Mouse (Mus musculus) mesoderm, embryonic 11.5 days (tissue): Measurements from ENCODE around the gene Tmcc1.
A peak's percentile ranks its signal among the peaks of the same experiment; 100 is the strongest.
"Not testable (repeated sequence)": the region's sequence is repeated elsewhere in the genome, so short reads cannot be mapped to it uniquely, and the experiment has no call there.

Experiments used
- DNase-seq: peaks from one replicate; pipeline ENCODE4 v3.0.0-alpha.2; 2012; ENCODE audit warnings: low read depth, low spot score

The Tmcc1 gene

DNA sequence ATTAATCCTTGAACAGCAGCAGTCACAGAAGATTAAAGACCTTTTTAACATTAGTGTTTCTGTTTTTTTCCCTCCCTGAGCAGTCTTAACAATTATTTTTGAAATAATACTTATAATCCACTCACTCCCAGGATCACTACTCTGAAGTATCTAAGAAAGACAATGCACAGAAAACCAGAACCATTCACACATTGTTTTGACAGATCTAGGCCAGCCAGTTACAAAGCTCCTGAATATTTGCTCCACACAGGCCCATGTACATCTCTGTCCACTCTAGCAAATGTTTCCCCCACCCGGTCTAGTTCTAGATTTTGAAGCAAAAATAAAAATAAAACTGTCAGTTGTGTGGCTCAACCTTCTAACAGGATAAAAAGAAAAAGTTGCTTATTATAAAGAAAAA, 45.9 kb downstream of the Tmcc1 start:
- no peak for DNase-seq

DNA sequence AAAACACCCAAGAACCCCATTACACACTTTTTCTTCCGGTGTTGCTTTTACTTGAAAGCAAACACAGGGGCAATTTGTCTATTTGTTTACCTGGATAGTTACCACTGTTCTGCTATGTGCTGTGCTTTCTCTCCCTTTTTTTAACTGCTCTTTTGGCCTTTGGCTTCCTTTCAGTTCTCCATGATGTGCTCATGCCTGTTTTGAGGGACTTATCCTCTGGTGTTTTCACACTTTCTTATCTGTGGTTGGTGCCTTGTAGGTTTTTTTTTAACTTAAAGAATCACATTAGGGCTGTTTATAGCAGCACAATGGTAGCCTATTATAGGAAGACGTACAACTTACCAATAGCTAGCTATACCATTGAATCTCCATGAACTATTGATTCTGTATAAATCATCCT, 51.6 kb downstream of the Tmcc1 start:
- no peak for DNase-seq

DNA sequence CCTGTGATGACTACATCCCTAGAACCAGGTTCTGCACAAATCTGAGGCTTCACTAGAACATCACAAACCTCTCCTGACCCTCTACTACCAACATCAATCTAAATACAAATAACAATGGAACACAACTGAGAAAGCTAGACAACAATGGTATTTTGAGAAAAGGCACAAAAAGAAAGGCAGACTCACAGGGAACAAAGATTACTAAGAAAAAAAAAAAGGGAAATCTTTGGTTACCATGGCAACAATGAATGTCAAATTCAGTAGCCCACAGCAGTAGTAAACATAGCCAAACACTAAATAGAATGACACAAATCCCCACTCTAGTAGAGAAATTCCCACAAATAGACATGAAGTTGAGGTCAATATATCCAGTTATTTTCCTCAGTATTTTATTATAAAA, 52.5 kb downstream of the Tmcc1 start:
- DNase-seq: no peak

DNA sequence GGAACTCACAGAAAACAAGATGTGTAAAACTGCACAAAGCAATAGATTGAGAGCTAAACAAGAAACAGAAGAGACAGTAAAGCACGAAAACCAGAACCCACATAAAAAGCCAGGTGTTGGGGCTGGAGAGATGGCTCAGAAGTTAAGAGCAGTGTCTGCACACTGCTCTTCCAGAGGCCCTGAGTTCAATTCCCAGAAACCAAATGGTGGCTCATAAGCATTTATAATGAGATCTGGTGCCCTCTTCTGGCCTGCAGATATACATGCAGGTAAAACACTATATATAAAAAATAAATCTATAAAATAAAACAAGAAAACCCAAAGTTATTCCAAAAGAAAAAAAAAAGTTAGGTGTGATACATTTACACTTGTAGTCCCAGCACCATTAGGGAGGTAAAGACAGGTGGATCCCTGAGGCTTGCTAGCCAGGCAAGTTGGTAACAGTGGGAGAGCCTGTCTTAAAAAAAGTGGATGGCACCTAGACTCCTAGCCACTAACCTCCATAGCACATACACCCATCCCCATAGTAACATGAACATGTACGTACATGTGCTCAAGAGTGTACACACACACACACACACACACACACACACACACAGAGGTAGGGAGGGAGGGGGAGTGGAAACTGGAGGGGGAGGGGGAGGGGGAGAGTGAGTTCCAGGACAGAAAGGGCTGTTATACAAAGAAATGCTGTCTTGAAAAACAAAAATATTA, 54.0 kb downstream of the Tmcc1 start:
- no peak for DNase-seq

DNA sequence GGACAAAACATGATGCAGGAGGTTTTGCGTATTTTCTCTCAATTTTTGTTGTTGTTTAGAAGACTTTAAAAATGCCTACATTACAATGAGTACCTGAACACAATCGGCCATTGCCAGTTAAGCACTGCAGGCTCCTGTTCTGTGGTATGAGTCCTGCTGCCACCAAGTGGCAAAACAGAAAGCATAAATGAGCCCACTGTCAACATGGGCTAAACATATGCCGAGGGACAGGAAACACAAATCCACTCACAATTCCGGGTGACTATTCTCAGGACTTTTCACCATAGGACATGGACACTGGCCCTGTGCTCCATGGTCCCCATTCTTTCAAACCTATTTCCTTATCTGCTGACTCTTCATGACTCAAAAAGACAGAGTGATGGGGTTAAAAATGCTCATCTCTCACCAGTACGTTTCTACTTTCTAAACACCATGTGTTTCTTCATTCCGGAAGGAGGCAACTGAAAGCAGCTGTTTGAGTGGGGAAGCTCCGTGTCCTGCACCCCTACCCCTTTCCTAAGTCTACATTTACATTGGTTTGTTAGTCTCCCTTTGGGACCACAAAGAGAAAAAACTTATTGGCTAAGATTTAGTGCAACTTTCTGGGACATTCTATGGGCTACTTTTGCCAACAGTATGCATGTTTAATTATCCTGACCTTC, 57.2 kb downstream of the Tmcc1 start:
- DNase-seq: no peak

DNA sequence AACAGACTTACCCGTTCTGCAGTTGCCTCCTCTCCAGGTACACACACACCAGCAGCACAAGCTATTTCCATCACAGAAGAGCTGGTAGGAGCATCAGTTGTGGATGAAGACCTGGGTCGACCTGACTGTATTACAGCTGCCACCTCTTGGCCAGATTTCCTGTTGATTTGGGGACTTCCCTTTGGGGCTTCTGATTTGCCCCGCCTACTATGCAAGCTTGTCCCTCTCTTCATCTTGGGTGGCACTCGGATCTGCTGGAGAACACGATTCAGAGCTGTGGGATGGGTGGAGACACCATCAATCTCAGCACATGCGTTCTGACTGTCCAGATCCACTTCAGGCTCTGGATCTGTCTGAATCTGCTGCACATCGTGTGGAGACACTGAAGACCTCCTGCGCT, 59.5 kb downstream of the Tmcc1 start:
- no peak for DNase-seq

DNA sequence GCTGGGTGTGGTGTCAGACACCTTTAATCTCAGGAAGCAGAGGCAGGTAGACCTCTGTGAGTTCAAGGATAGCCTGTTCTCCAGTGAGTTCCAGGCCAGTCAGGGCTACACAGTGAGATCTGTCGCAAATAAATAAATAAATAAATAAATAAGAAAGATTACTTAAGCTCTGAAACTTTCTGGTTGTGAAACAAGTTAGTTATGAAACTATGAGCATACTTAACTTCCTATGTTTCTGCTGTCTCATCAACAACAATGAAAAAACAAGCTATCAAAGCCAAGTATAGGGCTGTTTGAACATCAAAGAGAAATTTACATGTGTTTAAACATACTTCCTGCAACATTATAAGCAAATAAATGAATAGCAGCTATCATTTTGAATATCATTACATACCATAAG, 61.5 kb downstream of the Tmcc1 start:
- no peak for DNase-seq

DNA sequence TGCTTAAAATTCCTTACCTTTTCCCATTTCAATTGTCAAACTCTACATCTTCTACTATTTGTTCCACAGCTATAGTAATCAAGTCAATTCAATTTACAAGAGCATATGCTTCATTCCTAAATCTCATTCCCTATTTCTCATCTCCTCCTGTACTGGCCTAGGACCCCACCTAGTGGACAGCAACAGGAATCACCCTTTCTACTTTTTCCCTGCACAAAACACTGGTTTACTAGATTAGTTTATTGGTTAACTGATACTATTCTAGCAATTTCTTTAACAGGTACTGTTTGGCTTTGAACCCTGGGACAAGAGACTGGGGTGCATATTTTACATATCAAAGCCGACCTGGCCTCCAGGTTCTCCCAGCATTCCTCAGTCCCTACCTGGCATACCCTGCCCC, 64.6 kb downstream of the Tmcc1 start:
- DNase-seq: no peak

DNA sequence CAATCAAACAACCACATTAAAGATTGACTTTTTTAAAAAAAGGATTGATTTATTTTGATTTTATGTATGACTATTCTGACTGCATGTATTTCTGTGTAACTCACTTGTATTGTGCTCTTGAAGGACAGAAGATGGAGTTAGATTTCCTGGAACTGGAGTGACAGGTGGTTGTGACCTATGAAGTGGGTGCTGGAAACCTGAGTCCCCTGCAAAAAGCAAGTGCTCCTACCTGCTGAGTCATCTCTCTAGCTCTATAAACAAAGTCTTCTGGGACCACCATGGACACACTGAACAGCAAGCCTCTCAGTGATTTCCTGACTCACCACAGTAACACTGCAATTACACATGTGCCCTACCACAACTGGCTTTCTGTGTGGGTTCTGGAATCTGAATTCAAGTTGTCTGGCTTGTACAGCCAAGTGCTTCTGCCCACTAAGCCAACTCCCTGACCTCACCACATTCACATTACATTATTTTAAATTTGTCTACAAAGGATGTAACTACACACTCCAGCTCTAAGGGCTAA, 65.3 kb downstream of the Tmcc1 start:
- DNase-seq: no peak

DNA sequence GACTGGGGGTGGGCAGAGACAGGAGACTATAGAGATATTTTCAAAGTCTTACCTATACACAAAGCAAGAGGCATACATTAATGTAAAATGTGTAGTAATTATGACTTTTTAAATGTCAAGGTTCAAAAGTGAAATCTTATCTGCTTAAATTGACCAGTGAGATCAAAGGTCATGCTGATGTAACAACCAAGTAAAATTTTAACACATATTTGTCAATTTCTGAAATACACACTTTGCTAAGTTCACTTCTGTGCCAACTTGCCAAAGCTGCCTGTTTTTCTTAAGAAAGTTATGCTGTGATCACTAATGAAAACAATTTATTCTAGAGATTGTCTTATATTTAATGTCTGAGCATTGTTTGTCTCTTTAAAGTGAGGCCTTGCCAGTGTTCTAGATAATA, 66.7 kb downstream of the Tmcc1 start:
- no peak for DNase-seq

DNA sequence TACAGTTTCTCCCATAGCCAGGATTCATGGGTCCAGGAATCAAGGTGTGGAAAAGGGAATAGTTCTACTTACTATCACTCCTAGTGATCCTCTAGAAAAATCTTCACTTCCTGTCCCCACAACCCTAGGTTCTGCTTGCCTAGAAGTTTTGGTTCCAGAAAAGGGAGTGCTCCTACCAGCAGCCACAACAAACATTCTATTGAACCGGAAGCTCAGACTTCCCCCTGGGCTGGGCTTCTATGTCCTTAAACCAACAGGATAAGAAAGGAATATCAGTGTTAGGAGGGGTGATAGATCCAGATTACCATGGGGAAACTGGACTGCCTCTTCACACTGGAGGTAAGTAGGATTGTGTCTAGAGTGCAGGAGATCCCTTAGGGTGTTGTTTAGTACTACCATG, 70.4 kb downstream of the Tmcc1 start:
- DNase-seq: no peak

DNA sequence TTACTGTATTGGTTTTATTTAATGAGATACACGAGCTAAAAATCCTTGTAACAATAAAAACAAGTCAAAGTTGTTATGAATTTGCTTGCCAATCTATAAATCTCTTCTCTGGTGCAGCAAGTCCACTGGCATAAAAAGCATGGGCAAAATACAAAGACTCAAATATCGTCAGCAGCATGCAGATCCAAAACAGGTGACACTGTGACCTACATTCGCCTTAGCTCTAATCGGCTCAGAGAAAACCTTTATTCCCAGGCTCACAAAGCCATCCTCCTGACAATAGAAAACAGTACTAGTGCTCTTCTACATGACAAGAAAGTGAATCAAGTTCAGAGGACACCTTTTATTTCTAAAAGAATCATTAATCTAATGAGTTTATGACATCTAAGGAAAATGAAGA, 73.6 kb downstream of the Tmcc1 start:
- DNase-seq: no peak

DNA sequence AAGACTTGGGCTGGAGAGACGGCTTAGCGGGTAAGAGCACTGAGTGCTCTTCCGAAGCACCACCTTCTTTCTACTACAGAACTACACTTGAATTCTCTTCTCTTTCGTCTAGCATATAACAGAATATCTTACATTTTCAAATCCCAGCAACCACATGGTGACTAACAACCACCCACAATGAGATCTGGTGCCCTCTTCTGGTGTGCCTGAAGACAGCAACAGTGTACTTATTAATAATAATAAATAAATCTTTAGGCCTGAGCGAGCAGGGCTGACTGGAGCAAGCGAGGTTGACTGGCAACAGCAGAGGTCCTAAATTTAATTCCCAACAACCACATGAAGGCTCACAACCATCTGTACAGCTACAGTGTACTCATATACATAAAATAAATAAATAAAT, 76.7 kb downstream of the Tmcc1 start:
- not testable (repeated sequence) for DNase-seq

DNA sequence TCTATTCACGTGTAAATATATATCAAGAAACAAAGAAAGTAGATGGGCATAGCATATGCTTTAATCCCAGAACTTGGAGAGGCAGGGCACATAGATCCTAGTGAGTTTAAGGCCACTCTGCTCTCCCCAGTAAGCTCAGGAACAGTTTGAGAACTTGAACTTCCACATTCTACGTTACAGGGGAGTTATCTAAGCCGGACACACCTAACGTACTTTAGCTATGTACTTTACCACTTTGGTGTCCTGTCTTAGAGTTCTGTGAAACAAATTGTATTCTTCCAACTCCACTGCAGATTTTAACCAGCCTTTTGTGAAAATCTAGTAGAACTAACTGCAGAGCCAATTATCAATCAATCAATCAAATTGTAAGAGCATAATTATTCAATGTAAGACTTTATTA, 82.7 kb downstream of the Tmcc1 start:
- no peak for DNase-seq

DNA sequence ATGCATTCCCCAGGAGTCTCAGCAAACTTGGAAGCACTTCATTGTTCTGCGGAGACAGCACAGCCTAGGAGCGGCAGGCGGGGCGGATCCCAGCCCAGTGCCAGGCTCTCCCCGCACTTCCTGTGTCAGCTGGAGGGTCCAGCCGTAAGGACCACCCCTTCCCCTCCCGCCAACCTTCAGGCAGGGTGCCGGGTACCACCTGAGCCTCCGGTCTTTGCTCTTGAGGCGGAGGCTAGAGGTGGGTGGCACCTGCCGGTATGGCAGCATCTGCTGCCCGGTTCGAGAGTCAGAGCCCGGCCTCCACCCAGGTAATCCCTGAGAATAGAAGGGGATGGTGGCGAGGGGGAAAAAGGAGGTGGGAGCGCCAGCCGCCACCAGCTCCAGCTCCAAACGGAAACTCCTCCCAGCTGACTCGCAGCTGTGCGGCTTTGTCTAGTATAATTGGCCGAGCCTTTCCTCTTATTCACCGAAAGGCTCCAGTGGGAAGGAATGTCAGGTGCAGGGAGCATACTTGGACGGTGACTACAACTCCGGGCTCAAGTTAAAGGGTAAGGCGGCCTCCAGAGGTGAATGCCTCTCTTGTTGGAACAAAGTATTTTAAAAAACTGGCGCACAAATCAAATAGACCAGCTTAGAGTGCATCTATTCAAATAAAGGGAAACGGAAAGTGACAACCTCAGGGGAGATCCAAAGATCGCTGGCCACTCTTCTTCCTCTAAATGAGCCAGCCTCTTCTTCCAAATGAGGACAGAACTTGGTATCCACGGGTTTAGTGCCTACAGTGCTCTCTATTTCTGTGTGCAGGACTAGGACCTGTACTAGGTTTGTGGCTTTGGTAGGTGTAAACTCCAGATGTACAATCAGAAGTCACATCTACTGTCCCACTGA, 85.6 kb downstream of the Tmcc1 start:
- peak; percentile 71 for DNase-seq

DNA sequence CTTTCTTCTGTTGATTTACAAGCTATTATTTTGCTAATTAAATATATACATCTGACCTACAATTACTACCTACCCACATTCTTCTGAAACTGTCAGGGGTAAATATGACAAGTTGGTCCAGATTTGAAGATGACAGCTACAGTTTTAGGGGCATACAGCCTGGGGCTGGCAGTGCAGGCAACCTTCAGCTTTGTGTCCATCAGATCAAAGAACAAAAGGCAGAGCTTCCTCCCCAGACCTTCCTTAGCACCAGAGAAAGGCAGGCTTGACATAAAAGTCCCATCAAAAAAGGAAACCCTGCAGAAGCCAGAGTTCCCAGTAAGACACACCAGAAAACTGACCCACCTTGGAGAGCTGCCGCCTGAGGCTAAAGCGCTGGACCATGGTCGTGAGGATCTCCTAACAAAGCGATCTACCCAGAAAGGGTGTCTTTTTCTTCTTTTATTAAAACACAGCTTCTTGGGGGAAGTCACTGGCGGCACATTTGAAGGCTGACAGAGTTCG, 86.3 kb downstream of the Tmcc1 start:
- peak; percentile 12 for DNase-seq

DNA sequence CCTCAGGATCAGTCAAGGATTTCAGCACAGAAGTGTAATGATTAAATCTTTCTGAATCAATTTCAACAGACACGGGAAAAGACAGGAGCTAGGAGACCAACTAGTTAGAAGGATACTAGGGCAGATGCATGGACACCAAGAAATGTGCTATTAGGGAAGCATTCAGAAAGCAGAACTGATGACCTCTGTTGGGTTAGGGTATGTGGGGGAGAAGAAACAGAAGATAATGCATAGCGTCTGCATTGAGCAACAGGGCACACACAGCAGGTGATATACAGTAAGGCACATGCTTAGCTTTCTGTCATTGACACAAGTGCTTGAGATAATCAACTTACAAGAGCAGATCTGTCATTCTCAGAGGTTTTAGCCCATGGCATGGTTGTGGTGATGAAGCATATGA, 95.7 kb downstream of the Tmcc1 start:
- DNase-seq: no peak

DNA sequence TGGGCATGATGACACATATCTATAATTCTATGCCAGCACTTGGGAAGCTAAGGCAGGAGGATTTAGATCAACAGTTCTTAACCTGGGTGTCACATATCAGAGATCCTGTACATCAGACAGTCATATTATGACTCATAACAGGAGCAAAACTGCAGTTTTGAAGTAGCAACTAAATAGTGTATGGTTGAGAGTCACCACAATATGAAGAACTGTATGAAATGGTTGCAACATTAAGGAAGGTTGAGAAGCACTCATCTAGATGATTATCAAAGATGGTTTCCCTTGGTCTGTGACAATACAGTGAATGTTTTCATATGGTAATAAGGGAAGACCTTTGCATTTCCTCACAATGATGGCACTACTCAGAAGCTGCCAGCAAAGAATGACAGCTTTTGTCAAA, 103.9 kb downstream of the Tmcc1 start:
- no peak for DNase-seq

DNA sequence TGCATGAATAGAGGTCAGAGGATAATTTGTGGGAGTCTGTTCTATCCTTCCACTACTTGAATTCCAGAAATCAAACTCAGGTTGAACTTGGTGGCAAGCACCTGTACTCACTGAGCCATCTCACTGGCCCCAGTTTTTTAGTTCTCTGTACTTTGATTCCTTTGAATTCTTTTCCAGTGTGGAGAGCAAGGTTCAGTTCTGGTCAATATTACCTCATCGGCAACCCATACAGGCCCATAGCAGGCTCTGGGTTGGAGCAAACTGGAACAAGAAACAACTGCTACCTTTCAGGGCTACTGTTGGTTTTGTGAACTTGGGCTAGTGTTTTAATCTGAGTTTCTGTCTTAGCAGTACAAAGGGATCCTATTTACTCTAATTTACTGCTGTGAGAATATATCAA, 107.2 kb downstream of the Tmcc1 start:
- DNase-seq: no peak

DNA sequence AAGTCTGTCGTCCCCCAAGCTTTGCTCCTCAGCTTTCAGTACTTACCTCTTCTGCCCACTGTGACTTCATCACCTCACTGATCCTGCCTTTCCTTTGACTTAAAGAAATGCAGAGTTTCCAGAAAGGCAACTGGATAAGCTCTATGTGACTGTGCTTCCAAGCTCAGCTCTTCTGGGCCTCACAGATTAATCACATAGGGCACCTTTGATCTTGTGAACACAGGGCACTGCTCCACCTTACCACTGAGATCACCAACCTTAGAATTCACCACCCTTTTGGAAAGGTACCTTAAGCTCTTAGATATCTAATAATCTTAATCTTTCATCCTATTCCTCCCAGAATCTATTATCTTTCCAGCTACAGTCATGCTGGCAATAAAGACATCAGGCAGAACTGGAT, 111.0 kb downstream of the Tmcc1 start:
- no peak for DNase-seq

DNA sequence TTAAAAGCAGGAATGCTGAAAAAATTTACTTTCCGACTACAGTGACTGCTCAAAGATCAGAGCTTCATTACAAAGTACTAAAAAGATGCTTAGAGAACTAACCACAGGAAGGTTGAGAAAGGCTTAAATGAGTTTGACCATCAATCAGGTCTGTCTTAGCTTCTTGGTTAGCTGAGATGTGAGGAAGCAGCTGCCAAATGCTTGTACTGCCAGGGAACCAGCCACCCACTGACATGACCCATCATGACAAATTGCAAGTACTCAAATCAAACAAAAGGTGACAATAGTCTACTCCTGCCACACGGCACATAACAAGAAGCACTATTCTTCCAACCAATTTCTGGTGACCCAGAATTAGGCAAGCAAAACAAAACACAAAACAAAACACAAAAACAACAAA, 111.9 kb downstream of the Tmcc1 start:
- no peak for DNase-seq

DNA sequence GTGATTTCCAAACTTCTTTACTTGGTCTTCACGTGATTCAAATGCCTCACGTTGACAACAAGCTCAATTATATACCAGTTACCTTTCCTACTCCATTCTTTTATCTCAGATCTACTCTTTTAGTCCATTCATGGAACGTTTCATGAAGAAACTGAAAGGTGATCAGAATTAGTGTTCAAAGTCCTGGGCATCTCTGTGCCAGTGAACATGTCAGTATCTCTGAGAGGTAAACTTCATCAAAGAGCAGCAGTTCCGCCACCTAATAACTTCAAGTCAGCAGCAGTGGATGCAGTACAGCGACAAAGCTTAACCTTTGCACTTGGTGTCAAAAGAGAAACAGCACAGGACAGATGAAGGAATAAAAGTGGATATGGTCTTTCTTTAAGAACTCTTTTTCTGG, 112.5 kb downstream of the Tmcc1 start:
- DNase-seq: no peak
